11 mouse cellular contexts compared by ENCODE assay signal in the genomic region with DNA sequence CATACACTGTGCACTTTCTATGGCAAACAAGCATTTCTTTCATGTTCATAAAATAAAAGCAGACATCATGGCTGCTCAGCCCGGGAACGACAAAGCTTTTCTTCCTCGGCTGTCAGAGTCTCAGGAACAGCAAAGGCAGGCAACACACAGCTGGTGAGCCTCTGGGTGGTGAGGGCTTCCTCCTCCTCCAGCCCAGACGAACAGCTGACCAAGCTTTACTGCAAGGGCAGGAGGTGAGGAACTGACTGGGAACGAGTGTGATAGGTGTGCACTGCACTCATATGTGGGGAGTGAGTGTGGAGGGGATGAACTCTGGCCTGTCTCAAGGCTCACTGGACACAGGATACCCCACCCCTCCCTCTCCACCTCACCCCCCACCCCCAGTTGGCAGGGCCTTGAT. TPM values are rescaled to one million over a fixed set of nuclear protein-coding genes. Genes with fewer than 3 reads are reported as not detected.
DNase-seq lines count a peak whose midpoint lies in the region; ATAC-seq and TF ChIP-seq lines count a peak whose summit lies in the region.
"Had no signal": no experiment of that assay in that cellular context is flagged by ENCODE, and none has a peak within 500 bp of the region (broad histone marks: within the 10 kb centered on the region; RNA-seq: fewer than 3 reads in every experiment).

No protein-coding gene starts in this region.

- H3K9me3 ChIP-seq in lung, embryonic 16.5 days (ENCODE audit: control insufficient read depth, low read length) = no peaks in the 10 kb centered on the region
- no peaks in the 10 kb centered on the region for H3K9me3 ChIP-seq in intestine, embryonic 15.5 days
- H3K9me3 ChIP-seq in stomach, embryonic 15.5 days = no peaks in the 10 kb centered on the region

- peaks cover 29% of the 10 kb centered on the region for H3K36me3 ChIP-seq in lung, embryonic 16.5 days (ENCODE audit: control insufficient read depth, insufficient read depth, low read length)
- peaks cover 32% of the 10 kb centered on the region for H3K36me3 ChIP-seq in intestine, embryonic 15.5 days
- peaks cover 32% of the 10 kb centered on the region for H3K36me3 ChIP-seq in stomach, embryonic 15.5 days

- H3K27me3 ChIP-seq in lung, embryonic 16.5 days (ENCODE audit: control insufficient read depth, insufficient read depth, low read depth, low read length) = no peaks in the 10 kb centered on the region
- H3K27me3 ChIP-seq in intestine, embryonic 15.5 days (replicated peaks) = no peaks in the 10 kb centered on the region
- no peaks in the 10 kb centered on the region for H3K27me3 ChIP-seq in stomach, embryonic 15.5 days (replicated peaks)

- DNase-seq in gastrocnemius, adult 2 months = peak; percentile 13
- no peak for DNase-seq in gastrocnemius, adult 8-10 months (ENCODE audit: low spot score in 2 of 2)
- DNase-seq in lung, adult 18-20 months = no peak
- DNase-seq in left cerebral cortex, adult 18-20 months (ENCODE audit: low spot score in 2 of 2) = no peak
- DNase-seq in urinary bladder, adult 18-20 months (ENCODE audit: low spot score in 2 of 2) = no peak

- H3K4me1 ChIP-seq in lung, embryonic 16.5 days (replicated peaks; ENCODE audit: control insufficient read depth, insufficient read depth, low read length) = peaks cover 27% of the 10 kb centered on the region
- peaks cover 46% of the 10 kb centered on the region for H3K4me1 ChIP-seq in intestine, embryonic 15.5 days (replicated peaks)
- H3K4me1 ChIP-seq in stomach, embryonic 15.5 days = peaks cover 35% of the 10 kb centered on the region

- no peak for ATAC-seq in lung, embryonic 16.5 days (ENCODE audit: low read depth)
- ATAC-seq in intestine, embryonic 15.5 days = no peak
- no peak for ATAC-seq in stomach, embryonic 15.5 days (ENCODE audit: insufficient read depth, low FRiP score, low read depth)

- 55% methylated on average over 5 of the region's 5 CpGs for WGBS in lung, embryonic 16.5 days
- WGBS in intestine, embryonic 15.5 days = 39% methylated on average over 5 of the region's 5 CpGs
- 46% methylated on average over 5 of the region's 5 CpGs for WGBS in stomach, embryonic 15.5 days

- intact Hi-C loops in gastrocnemius, adult 2 months (cut with DNase I) = loop anchor here (2.0 kb wide), 1 partner anchor 30 kb away; no protein-coding TSS in a partner anchor

- TF ChIP-seq CTCF in gastrocnemius, adult 2 months (IDR thresholded peaks at IDR 0.05) = no peak

- no peak overlapping the region for H3K4me3 ChIP-seq in gastrocnemius, adult 2 months
- no peak overlapping the region for H3K4me3 ChIP-seq in lung, embryonic 16.5 days (ENCODE audit: low read length)
- H3K4me3 ChIP-seq in intestine, embryonic 15.5 days (replicated peaks) = no peak overlapping the region
- no peak overlapping the region for H3K4me3 ChIP-seq in stomach, embryonic 15.5 days (replicated peaks)

- no peak overlapping the region for H3K9ac ChIP-seq in lung, embryonic 16.5 days (ENCODE audit: low read length)
- H3K9ac ChIP-seq in intestine, embryonic 15.5 days = no peak overlapping the region
- no peak overlapping the region for H3K9ac ChIP-seq in stomach, embryonic 15.5 days

- peak overlapping the region; percentile 93 for H3K27ac ChIP-seq in gastrocnemius, adult 2 months
- peak overlapping the region; percentile 21; the same call in 1 of the 2 replicates for H3K27ac ChIP-seq in lung, embryonic 16.5 days (ENCODE audit: low read length)
- H3K27ac ChIP-seq in intestine, embryonic 15.5 days = peak overlapping the region; percentile 66
- H3K27ac ChIP-seq in stomach, embryonic 15.5 days = peak overlapping the region; percentile 51

- no peak overlapping the region for H3K4me2 ChIP-seq in lung, embryonic 16.5 days (ENCODE audit: low read depth, low read length)
- H3K4me2 ChIP-seq in intestine, embryonic 15.5 days (replicated peaks) = no peak overlapping the region
- no peak overlapping the region for H3K4me2 ChIP-seq in stomach, embryonic 15.5 days

RNA-seq across cellular contexts. Expression of gene Bcar1, which starts 24.7 kb away (rescaled TPM):
- 10 to 100 TPM; 10.8 to 12.6 TPM for total RNA-seq in gastrocnemius, adult 2 months (2021)
- total RNA-seq in gastrocnemius, adult 8-10 months (2022) = 10 to 100 TPM; 10.7 to 11.1 (median 10.8) TPM
- 49.2 and 52.1 TPM in 2 replicates for polyA plus RNA-seq in lung, embryonic 16.5 days (2015; fragmentation: Nextera tagmentation; extraction: Ambion mirVana)
- 40.8 and 44.2 TPM in 2 replicates for polyA plus RNA-seq in intestine, embryonic 15.5 days (2015; fragmentation: Nextera tagmentation; extraction: Ambion mirVana)
- polyA plus RNA-seq in stomach, embryonic 15.5 days (2015; fragmentation: Nextera tagmentation; extraction: Ambion mirVana) = 38.7 and 39.7 TPM in 2 replicates
- total RNA-seq in left cerebral cortex, adult 18-20 months (2021) = 10 to 100 TPM; 51.1 to 51.3 TPM

RNA-seq across cellular contexts. Expression of gene Ctrb1, which starts 28.1 kb away (rescaled TPM):
- total RNA-seq in gastrocnemius, adult 2 months (2021) = not detected
- under 1 TPM in 1 of 4 experiments, not detected in 3; 0.35 TPM for total RNA-seq in gastrocnemius, adult 8-10 months (2022)
- 1.2 TPM in 1 of 2 replicates, not detected in the other for polyA plus RNA-seq in lung, embryonic 16.5 days (2015; fragmentation: Nextera tagmentation; extraction: Ambion mirVana)
- 1,145 and 3,143 TPM in 2 replicates for polyA plus RNA-seq in intestine, embryonic 15.5 days (2015; fragmentation: Nextera tagmentation; extraction: Ambion mirVana)
- polyA plus RNA-seq in stomach, embryonic 15.5 days (2015; fragmentation: Nextera tagmentation; extraction: Ambion mirVana) = 3,283 and 4,119 TPM in 2 replicates
- total RNA-seq in left cerebral cortex, adult 18-20 months (2021) = not detected
- total RNA-seq: heart, adult 18-20 months had no signal
- polyA plus RNA-seq: embryonic facial prominence, embryonic 11.5 days; limb, embryonic 11.5 days had no signal

Comparison
In these comparisons a context has a peak if more than half of its experiments do, and no peak if none do; other contexts are left out.
1. H3K27ac ChIP-seq: peak in every context shown above with its lines; median percentile 93 in gastrocnemius, adult 2 months; 66 in intestine, embryonic 15.5 days; 51 in stomach, embryonic 15.5 days; 21 in lung, embryonic 16.5 days.